Mouse (Mus musculus) right cerebral cortex, postnatal 25 days (tissue): ENCODE results near the gene Mn1.

Experiments used
- DNase-seq: peaks from one replicate; pipeline ENCODE4 v3.0.0; 2022

Gene Mn1

DNA sequence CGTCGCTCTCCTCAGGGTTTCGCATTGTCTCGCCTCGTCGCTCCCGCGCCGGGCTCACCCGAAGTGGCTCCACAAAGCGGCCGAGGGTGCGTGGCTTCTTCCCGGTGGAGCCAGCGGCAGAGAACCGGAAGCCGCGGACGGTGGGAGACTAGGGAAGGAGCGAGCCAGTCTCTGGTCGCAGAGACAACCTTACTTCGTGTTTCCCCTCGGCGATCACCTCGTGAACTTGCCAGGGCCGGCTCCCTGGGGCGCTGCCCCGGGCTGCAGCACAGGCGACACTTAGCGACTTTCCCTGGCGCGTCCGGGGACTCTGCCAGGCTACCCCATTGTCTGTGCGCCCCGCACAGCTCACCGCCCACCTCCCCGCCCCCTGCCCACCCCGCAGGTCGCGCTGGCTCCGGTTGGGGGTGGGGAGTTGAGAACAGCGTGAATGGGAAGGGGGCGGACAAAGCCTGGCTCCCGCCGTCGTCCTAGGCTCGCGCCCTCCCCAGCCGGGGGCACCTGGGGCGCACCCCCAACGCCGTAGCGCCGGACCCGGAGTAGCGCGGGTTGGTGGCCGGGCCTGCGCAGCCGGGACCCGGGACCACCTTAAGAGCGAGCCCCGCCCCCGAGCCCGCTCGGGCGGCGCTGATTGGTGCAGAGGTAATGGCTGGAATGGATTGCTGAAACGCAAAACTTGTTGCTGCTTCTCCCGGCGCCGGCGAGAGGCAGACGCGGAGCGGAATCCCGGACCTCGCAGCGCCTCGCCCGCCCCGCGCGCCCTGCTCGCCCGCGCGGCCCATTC, at the start of gene Mn1:
Gene Mn1 (plus strand): TSS at position 772 of the 784 bp plus-strand sequence.
- peak; percentile 91 for DNase-seq

DNA sequence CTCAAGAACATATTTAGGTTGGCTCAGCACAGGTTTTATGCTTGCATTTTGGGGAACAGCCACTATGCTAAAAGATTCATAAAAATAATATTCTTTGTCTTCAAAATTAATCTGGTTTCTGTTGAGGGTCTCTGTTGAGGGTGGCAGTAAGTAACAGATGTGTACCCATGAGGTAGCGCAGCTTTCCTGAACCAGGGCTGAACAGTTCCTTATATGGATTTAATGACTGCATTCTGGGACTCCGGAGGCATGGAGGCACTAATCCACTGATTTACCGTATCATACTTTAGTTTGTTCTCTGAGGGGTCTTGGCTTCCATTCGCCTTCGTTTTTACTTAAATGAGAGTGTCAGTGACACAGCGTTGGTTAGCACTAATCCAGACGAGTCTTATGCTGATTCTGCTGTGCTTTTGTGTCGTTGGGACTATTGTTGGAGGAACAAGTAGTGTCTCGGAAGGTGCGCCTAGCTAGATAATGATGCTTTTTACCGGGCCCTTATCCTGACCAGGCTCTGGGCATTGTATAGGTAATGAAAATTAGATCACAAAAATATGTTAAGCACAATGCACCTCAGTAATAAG, 49.1 kb upstream of the Mn1 start:
- DNase-seq, result no peak

GRCm38 (mm10) chr5:111368576-111368975, 48.6 kb upstream of the Mn1 start:
- DNase-seq, result no peak

GRCm38 (mm10) chr5:111375616-111376015, 41.5 kb upstream of the Mn1 start:
- no peak for DNase-seq

DNA sequence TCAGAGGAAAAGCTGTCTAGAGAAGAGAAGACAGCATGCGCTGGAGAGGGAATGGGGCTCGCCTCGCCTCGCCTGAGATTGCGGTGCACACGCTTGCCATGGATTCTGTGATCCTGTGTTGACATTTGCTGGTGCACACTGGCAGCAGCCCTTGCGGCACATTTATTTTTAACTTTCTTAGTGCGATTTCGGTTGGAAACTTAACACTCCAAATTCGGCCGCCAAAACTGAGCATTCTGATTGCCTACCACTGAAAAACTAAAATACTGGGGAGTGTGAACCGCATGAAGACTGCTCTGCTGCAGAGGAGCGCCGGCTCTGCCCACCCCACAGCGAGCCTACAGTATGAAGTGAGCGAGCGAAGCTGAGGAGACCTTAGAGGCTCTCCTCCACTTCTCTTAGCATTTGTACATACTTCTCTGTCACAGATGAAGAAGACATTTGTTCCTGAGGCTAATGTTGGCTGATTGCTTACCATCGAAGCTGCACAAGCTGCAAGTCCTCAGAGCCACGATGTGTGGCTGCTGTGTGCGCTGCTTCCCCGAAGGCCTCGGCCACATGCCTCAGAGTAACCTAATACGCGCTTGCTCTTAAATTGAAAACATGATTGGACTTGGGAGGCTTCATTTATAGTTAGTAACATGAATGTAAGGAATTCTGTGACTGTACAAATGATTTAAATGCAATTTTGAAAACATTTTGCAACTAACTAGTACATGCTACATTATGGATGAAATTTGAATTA, 40.7 kb upstream of the Mn1 start:
- DNase-seq, result peak; percentile 30

DNA sequence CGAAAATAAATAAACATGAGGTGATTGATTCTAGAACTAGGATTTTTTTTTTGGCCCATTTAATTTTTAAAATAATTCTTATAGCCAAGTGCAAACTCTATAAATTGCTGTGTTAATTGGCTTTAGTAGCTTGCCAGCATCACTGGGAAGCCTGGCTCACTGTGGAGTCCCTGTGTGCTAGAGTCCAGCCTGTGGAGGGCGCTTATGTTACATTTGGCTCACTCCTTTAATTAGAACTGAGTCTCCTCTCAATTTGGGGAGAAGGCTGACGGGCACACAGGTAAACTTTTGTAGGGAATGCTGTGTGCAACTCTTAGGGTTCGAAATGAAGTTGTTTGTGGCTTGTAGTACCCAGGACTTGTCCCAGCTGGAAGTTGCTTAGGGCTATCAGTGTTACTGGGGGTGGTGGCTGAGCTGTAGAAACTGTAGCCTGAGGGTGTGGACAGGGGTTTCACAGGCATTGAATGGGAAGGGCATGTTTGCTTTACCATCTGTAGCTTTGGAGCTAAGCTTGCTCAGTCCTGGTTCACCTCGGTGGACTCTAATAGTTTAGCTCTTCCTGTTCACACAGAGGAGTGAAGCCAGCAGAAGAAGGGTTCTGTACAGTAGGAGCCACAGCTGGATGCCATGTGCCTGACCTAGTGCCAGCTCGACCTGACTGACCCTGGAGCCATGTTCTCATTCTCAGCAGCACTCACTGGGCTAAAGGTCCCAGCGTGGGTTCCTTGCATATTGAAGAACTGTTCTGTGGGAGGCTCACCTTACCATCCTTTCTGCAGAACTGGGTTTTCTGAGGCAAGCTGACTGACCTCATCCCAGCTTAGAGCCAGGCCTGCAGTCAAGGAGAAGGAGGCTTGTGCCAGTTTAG, 38.8 kb upstream of the Mn1 start:
- DNase-seq, result no peak

DNA sequence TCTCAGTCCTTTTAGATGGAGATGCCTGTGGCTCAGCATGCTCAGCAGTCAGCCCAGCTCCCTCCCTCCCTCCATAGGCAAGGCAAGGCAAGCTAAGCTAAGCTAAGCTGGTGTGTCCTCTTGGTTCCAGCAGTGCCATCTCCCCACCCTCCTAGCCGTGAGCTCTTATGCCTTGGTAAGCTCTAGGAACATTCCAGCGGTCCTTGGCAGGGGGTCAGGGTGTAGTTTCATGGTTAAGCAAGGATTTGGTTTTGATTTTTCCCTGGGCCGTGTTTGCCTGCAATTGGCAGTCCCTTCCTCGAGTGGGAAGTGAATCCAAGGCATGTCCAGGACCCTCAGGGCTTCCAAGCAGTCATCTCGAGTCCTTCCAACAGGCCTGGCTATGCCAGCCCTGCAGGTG, 33.8 kb upstream of the Mn1 start:
- no peak for DNase-seq

GRCm38 (mm10) chr5:111390911-111391310, 26.3 kb upstream of the Mn1 start:
- no peak for DNase-seq

- no peak for DNase-seq
Measured at GRCm38 (mm10) chr5:111391485-111391884, 25.7 kb upstream of the Mn1 start.

GRCm38 (mm10) chr5:111393346-111394197, 23.6 kb upstream of the Mn1 start:
- no peak for DNase-seq

DNA sequence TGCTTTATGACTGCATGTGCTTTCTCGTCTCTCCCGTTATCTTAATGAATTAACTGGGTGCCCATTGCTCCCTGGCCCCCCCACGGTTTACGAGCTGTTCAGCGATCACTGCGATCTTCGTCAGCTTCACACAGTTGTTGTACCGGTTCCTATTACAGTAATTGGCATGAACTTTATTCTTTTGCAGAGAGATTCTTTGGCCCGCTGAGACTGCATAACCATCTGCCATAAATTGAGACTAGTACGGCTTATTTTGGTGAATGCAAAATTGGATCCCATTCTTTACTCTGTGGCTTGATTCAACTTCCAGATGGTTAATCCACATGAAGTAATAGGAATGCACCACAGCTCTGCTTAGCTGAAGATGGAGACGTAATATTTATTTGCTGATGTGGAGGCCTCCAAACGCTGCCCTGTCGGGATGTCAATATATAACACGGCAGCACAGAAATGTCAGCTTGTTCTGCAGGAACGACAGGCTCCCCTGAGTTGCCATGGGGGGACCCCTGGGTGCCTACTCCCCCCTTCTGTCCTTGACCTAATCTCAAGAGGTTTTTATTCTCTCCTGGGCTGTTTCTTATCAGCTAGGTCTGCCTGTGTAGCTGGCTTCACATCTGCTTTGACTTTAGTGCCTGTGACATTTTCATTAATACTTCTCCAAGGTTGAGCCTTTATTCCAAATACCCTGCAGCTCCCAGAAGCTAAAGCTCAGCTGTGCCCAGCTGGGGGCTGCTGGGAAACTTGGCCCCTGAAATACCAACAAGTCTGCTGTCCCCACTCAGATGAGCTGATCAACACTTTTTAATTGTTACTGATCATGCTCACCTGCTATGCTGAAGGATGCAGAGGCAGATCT, 22.7 kb upstream of the Mn1 start:
- no peak for DNase-seq

GRCm38 (mm10) chr5:111395771-111396170, 21.4 kb upstream of the Mn1 start:
- no peak for DNase-seq

- DNase-seq, result no peak
Measured at GRCm38 (mm10) chr5:111396199-111396598, 21.0 kb upstream of the Mn1 start.

GRCm38 (mm10) chr5:111398471-111398870, 18.7 kb upstream of the Mn1 start:
- no peak for DNase-seq

GRCm38 (mm10) chr5:111399271-111399670, 17.9 kb upstream of the Mn1 start:
- DNase-seq, result no peak

DNA sequence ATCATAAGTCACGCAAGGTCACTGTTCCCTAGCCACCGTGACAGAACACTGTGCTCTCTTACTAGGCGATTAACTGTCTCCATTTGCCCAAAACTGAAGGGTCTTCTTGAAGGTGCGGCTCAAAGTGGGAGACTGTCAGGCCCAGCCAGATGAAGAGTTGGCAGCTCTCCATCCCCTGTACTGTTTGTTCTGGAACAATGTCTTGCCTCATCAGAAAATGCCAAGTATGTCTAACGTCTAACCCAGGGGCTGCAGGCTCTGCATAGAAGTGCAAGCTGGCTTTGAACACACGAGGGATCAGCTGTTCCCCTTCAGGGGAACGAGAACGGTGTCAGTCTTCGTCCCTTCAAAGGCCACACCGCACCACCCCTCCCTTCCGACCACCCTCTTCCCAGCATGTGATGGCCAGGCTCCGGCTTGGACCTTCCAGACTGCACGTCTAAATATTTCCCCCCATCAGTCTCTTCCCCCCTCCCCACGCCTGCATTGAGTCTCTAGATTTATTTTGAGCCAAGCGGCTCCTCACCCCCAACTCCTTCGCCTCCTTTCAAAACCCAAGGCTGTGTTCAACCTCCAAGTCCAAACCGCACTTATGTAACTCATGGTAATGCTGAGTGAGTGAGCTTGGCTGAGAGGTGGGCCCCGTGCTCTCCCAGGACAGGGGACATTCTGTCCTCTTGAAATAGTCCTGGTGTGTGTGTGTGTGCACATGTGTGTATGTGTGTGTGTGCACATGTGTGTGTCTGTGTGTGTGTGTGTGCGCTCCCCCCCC, 15.1 kb upstream of the Mn1 start:
- DNase-seq, result no peak

DNA sequence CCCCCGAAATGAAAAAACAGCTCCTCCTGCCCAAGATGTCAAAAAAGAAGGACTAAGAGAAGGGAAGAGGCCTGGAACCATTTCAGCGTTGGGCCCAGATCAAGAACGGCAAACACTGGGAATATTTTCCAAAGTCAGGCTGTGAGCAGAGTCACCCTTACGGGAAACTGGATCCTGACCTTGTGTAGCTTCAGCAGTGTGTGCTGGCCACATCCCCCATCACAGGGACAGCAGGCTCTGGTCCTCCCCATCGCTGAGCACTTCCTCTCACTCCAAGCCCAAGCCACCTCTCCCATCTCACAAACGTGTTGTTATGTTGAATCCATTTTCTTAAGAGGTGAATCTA, 14.5 kb upstream of the Mn1 start:
- no peak for DNase-seq

DNA sequence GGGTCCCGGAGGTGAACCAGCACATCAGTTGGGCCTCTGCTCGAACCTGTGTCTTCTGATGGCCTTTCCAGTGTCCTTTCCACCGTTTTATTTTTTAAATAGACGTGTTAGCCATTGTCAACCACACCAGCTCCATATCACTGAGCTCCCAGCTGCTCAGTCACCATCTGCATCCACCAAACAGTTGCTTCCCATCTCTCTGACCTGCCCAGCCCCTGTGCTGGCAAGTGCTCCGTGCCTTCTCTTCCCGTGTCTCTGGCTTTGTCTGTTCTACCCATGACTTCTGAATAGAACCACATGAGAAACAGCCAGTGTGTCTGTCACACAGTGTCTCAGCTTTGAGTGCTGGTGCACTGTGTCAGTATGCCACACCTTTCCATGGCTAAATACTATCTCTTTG, 12.4 kb upstream of the Mn1 start:
- DNase-seq, result no peak

GRCm38 (mm10) chr5:111408470-111409105, 8.6 kb upstream of the Mn1 start:
- no peak for DNase-seq
